Mouse (Mus musculus): ENCODE measurements around the gene Gnb1l.

GRCm38 (mm10) chr16:18451486-18452181 is 46.9 kb upstream of the Gnb1l start:
- TF ChIP-seq CTCF (IDR thresholded peaks at IDR 0.05; ENCODE audit: borderline replicate concordance, insufficient read depth, low read length) (no peak), POLR2A (IDR thresholded peaks at IDR 0.05; ENCODE audit: low read depth, low read length) (no peak)
